Mouse (Mus musculus): ENCODE data around the gene Gstk1. TPM values are rescaled to one million over a fixed set of nuclear protein-coding genes. Genes with fewer than 3 reads are reported as not detected.
A peak's percentile ranks its signal among the peaks of the same experiment; 100 is the strongest.

Gstk1 gene
- polyA plus RNA-seq, 1 experiment from 2014 or later, result 94.8 TPM

DNA sequence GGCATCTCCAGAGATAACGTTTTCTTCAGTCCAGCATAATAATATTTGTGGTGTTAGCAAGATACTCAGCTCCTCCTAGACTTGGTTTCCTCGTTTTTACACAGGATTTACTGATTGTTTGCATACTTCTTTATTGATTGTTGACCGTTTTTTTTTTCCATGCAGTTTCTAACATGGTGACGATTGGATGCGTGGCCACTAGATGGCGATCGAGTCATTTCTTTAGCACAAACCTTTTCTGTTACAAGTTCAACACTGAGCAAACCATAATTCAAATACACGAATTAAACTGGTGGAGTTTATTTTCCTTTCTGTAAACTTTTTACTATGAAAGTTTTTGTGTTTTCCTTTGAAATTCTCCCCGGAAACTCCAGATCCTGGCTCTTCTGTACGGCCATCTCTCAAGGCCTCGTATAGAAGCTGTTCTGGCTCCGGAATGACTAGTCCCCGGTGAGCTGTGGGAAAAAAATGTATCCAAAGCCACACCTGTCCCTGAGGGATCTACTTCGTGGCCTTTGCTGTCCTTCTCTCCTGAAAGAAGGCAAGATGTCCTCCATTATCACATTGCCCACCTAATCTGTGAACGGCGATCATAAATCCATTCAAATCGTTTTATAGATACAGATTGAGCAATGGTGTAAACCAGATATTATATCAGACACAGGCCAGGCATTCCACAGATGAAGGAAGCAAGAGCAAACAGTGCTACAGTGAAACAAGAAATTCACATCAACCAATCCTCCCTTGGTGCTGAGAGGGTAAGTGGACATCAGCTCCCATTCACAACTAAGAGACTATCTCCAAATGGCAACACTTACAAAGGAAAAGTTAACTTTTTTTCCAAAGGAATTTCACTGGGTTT is 18.3 kb upstream of the Gstk1 start:
- Histone ChIP-seq H3K4me1 (ENCODE audit: insufficient read depth, low read depth, low read length) (no peaks in the 10 kb centered on the region), H3K9ac (replicated peaks; ENCODE audit: low read depth) (no peak overlapping the region)
- 25% methylated on average over 17 of the region's 17 CpGs for WGBS

GRCm38 (mm10) chr6:42229610-42230009 is 16.1 kb upstream of the Gstk1 start:
- TF ChIP-seq EP300 (IDR thresholded peaks at IDR 0.05) (no peak), CTCF (IDR thresholded peaks at IDR 0.05) (no peak)
- no peaks in the 10 kb centered on the region for H3K36me3 ChIP-seq (ENCODE audit: insufficient read depth, low read length)
- H3K9me3 ChIP-seq (ENCODE audit: low read length), result no peaks in the 10 kb centered on the region
- ATAC-seq (no peak), DNase-seq (ENCODE audit: low spot score) (no peak)
- H3K27me3 ChIP-seq (replicated peaks; ENCODE audit: insufficient read depth, low read length), result no peaks in the 10 kb centered on the region
- H3K4me1 ChIP-seq (ENCODE audit: insufficient read depth, low read depth, low read length), result no peaks in the 10 kb centered on the region
- WGBS, result 53% methylated on average over 4 of the region's 4 CpGs
- H3K4me2 ChIP-seq (replicated peaks; ENCODE audit: low read depth, low read length), result no peak overlapping the region
- H3K27ac ChIP-seq (ENCODE audit: low read length), result no peak overlapping the region
- H3K9ac ChIP-seq (replicated peaks; ENCODE audit: low read depth), result no peak overlapping the region
- H3K4me3 ChIP-seq (ENCODE audit: low read depth, low read length), result no peak overlapping the region

More for the DNA sequence above, 18.3 kb upstream of the Gstk1 start:
- Histone ChIP-seq H3K36me3 (ENCODE audit: insufficient read depth, low read length) (no peaks in the 10 kb centered on the region), H3K4me3 (ENCODE audit: low read depth, low read length) (no peak overlapping the region), H3K27ac (ENCODE audit: low read length) (no peak overlapping the region), H3K27me3 (replicated peaks; ENCODE audit: insufficient read depth, low read length) (no peaks in the 10 kb centered on the region), H3K4me2 (replicated peaks; ENCODE audit: low read depth, low read length) (no peak overlapping the region), H3K9me3 (ENCODE audit: low read length) (no peaks in the 10 kb centered on the region)
- ATAC-seq, result peak; percentile 49; the same call in 1 of the 2 replicates
- peak; percentile 88 for TF ChIP-seq CTCF (IDR thresholded peaks at IDR 0.05)
- TF ChIP-seq EP300 (IDR thresholded peaks at IDR 0.05), result no peak
- peak; percentile 82 for DNase-seq (ENCODE audit: low spot score)

DNA sequence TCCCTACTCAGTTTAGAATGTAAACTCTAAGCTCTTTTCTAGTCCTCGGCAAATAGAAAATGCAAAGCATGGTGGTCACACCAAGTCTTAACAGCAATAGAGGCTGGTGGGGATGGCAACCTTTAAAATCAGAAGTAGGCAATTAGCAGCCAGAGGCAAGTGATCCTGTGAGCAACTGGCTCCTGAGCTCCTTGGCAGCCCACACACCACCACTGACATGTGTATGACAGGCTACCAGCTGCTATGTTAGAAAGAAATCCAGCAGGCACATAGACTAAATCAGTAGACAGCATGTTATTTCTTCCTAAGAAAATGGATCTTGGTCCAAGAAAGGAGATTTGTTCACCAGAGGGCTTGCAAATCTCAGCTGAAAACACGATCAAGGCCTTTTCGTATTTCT is 14.5 kb upstream of the Gstk1 start:
- H3K9me3 ChIP-seq (ENCODE audit: low read length), result no peaks in the 10 kb centered on the region
- TF ChIP-seq CTCF (IDR thresholded peaks at IDR 0.05) (no peak), EP300 (IDR thresholded peaks at IDR 0.05) (no peak)
- H3K4me2 ChIP-seq (replicated peaks; ENCODE audit: low read depth, low read length), result no peak overlapping the region
- no peaks in the 10 kb centered on the region for H3K36me3 ChIP-seq (ENCODE audit: insufficient read depth, low read length)
- DNase-seq (ENCODE audit: low spot score), result no peak
- H3K9ac ChIP-seq (replicated peaks; ENCODE audit: low read depth), result no peak overlapping the region
- H3K4me3 ChIP-seq (ENCODE audit: low read depth, low read length), result no peak overlapping the region
- no peak for ATAC-seq
- H3K27me3 ChIP-seq (replicated peaks; ENCODE audit: insufficient read depth, low read length), result no peaks in the 10 kb centered on the region
- H3K27ac ChIP-seq (ENCODE audit: low read length), result no peak overlapping the region
- no peaks in the 10 kb centered on the region for H3K4me1 ChIP-seq (ENCODE audit: insufficient read depth, low read depth, low read length)
- 84% methylated on average over 3 of the region's 3 CpGs for WGBS

- no peaks in the 10 kb centered on the region for H3K36me3 ChIP-seq (ENCODE audit: insufficient read depth, low read length)
- H3K4me3 ChIP-seq (ENCODE audit: low read depth, low read length), result no peak overlapping the region
- WGBS, result 46% methylated on average over 6 of the region's 6 CpGs
- no peak for ATAC-seq
- H3K9ac ChIP-seq (replicated peaks; ENCODE audit: low read depth), result no peak overlapping the region
- no peaks in the 10 kb centered on the region for H3K27me3 ChIP-seq (replicated peaks; ENCODE audit: insufficient read depth, low read length)
- no peak overlapping the region for H3K4me2 ChIP-seq (replicated peaks; ENCODE audit: low read depth, low read length)
- no peak for DNase-seq (ENCODE audit: low spot score)
- no peak overlapping the region for H3K27ac ChIP-seq (ENCODE audit: low read length)
- H3K9me3 ChIP-seq (ENCODE audit: low read length), result no peaks in the 10 kb centered on the region
- no peaks in the 10 kb centered on the region; the same call in 1 of the 2 replicates for H3K4me1 ChIP-seq (ENCODE audit: insufficient read depth, low read depth, low read length)
- no peak for TF ChIP-seq EP300 (IDR thresholded peaks at IDR 0.05)
- TF ChIP-seq CTCF (IDR thresholded peaks at IDR 0.05), result no peak
Measured at GRCm38 (mm10) chr6:42237276-42237805, 8.4 kb upstream of the Gstk1 start.

DNA sequence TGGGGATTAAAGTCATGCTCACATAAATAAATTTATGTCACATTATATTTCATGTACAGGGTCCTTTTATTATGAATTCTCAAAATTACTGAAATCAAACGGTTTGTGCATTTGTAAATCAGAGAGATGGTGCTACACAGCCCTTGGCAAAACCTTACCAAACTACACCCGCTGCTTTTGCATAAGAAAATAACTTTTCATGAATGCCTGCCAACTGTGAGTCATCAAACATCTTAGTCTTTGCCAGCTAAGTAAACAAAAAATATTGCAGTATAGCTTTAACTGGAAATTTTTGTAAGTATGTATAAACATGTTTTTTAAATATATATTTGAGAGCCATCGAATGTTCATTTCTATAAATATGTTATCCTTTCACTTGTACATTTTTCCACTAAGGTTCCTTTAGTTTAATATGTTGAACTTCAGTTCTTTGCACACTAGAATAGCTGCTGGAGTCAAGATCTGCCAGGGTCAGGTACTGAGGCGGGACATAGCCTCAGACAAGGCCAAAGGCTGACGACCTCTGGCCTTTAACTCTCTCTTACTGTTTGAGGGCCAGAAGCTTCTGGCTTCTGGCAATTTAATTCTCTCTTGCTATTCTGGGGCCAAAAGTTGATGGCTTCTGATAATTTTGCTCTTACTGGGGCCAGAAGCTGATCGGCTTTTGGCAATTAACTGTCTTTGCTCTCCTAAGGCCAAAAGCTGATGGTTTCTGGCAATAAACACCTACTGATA is 4.3 kb upstream of the Gstk1 start:
- Histone ChIP-seq H3K27ac (ENCODE audit: low read length) (peak overlapping the region; percentile 72), H3K9me3 (ENCODE audit: low read length) (no peaks in the 10 kb centered on the region), H3K27me3 (replicated peaks; ENCODE audit: insufficient read depth, low read length) (no peaks in the 10 kb centered on the region), H3K9ac (replicated peaks; ENCODE audit: low read depth) (no peak overlapping the region), H3K4me3 (ENCODE audit: low read depth, low read length) (no peak overlapping the region), H3K4me1 (ENCODE audit: insufficient read depth, low read depth, low read length) (peaks cover 4% of the 10 kb centered on the region; the same call in 1 of the 2 replicates), H3K36me3 (ENCODE audit: insufficient read depth, low read length) (no peaks in the 10 kb centered on the region), H3K4me2 (replicated peaks; ENCODE audit: low read depth, low read length) (no peak overlapping the region)
- 45% methylated on average over 6 of the region's 6 CpGs for WGBS
- DNase-seq (ENCODE audit: low spot score), result peak; percentile 89
- 0 out of 2 replicates have a peak, but pooled peaks have one; percentile 7 for ATAC-seq
- TF ChIP-seq EP300 (IDR thresholded peaks at IDR 0.05) (peak; percentile 69), CTCF (IDR thresholded peaks at IDR 0.05) (no peak)

- Histone ChIP-seq H3K9me3 (ENCODE audit: low read length) (no peaks in the 10 kb centered on the region), H3K4me1 (ENCODE audit: insufficient read depth, low read depth, low read length) (peaks cover 11% of the 10 kb centered on the region; the same call in 1 of the 2 replicates), H3K9ac (replicated peaks; ENCODE audit: low read depth) (no peak overlapping the region), H3K4me3 (ENCODE audit: low read depth, low read length) (no peak overlapping the region), H3K27ac (ENCODE audit: low read length) (no peak overlapping the region), H3K36me3 (ENCODE audit: insufficient read depth, low read length) (no peaks in the 10 kb centered on the region), H3K4me2 (replicated peaks; ENCODE audit: low read depth, low read length) (0 out of 2 replicates have a peak overlapping the region, but pooled peaks have one; percentile 3), H3K27me3 (replicated peaks; ENCODE audit: insufficient read depth, low read length) (no peaks in the 10 kb centered on the region)
- ATAC-seq (no peak), DNase-seq (ENCODE audit: low spot score) (no peak)
- TF ChIP-seq EP300 (IDR thresholded peaks at IDR 0.05), result no peak
- TF ChIP-seq CTCF (IDR thresholded peaks at IDR 0.05), result no peak
- WGBS, result 17% methylated on average over 8 of the region's 8 CpGs
Measured at GRCm38 (mm10) chr6:42247173-42247572, 1.4 kb downstream of the Gstk1 start.
